In genomic region chr16:31274674-31275460, GRCm38 (mm10) we compare ENCODE assay signal across 8 mouse cellular contexts. TPM values are rescaled to one million over a fixed set of nuclear protein-coding genes. Genes with fewer than 3 reads are reported as not detected.
DNase-seq lines count a peak whose midpoint lies in the region; ATAC-seq and TF ChIP-seq lines count a peak whose summit lies in the region.

TSS of gene Ppp1r2 (minus strand) at chr16:31275277.

- H3K27me3 ChIP-seq in E14TG2a.4 (ENCODE audit: insufficient read depth, low read length) = no peaks in the 10 kb centered on the region
- no peaks in the 10 kb centered on the region for H3K27me3 ChIP-seq in forebrain, embryonic 11.5 days (ENCODE audit: control insufficient read depth, insufficient read depth, low read length)
- H3K27me3 ChIP-seq in heart, embryonic 15.5 days = no peaks in the 10 kb centered on the region
- H3K27me3 ChIP-seq in liver, embryonic 15.5 days = peaks cover 5% of the 10 kb centered on the region; the same call in 1 of the 2 replicates
- no peaks in the 10 kb centered on the region for H3K27me3 ChIP-seq in neural tube, embryonic 11.5 days (ENCODE audit: control insufficient read depth, insufficient read depth, low read length)
- no peaks in the 10 kb centered on the region for H3K27me3 ChIP-seq in stomach, embryonic 16.5 days (ENCODE audit: control insufficient read depth, insufficient read depth, low read length)

- no peak for TF ChIP-seq CTCF in E14TG2a.4 (conservative IDR thresholded peaks at IDR 0.05; ENCODE audit: low read length)

- peak; percentile 85 for DNase-seq in c-Kit-positive CD71-negative TER-119-negative erythroid progenitor cells, embryonic 14.5 days (ENCODE audit: low read depth)
- peak; percentile 97 for DNase-seq in forebrain, embryonic 11.5 days (ENCODE audit: low spot score)
- peak; percentile 96 for DNase-seq in kidney, postnatal 14 days
- peak; percentile 96 for DNase-seq in neural tube, embryonic 11.5 days (ENCODE audit: low spot score)

- H3K27ac ChIP-seq in forebrain, embryonic 11.5 days (ENCODE audit: low read depth, low read length) = peak within 1 kb of the TSS; percentile 84
- H3K27ac ChIP-seq in heart, embryonic 15.5 days = peak within 1 kb of the TSS; percentile 90
- peak within 1 kb of the TSS; percentile 84 for H3K27ac ChIP-seq in liver, embryonic 15.5 days (replicated peaks)
- peak within 1 kb of the TSS; percentile 87 for H3K27ac ChIP-seq in neural tube, embryonic 11.5 days (ENCODE audit: low read depth, low read length)
- peak within 1 kb of the TSS; percentile 91 for H3K27ac ChIP-seq in stomach, embryonic 16.5 days (ENCODE audit: low read length)

- H3K4me3 ChIP-seq in E14TG2a.4 (replicated peaks; ENCODE audit: low read length) = peak within 1 kb of the TSS; percentile 96
- H3K4me3 ChIP-seq in forebrain, embryonic 11.5 days (ENCODE audit: low read depth, low read length) = peak within 1 kb of the TSS; percentile 84
- H3K4me3 ChIP-seq in heart, embryonic 15.5 days = peak within 1 kb of the TSS; percentile 74
- peak within 1 kb of the TSS; percentile 87 for H3K4me3 ChIP-seq in liver, embryonic 15.5 days (replicated peaks)
- H3K4me3 ChIP-seq in neural tube, embryonic 11.5 days (ENCODE audit: low read depth, low read length) = peak within 1 kb of the TSS; percentile 90
- H3K4me3 ChIP-seq in stomach, embryonic 16.5 days (replicated peaks; ENCODE audit: low read length) = peak within 1 kb of the TSS; percentile 78

- H3K36me3 ChIP-seq in E14TG2a.4 (ENCODE audit: insufficient read depth, low read length) = peaks cover 31% of the 10 kb centered on the region
- H3K36me3 ChIP-seq in forebrain, embryonic 11.5 days (ENCODE audit: control insufficient read depth, insufficient read depth, low read length) = no peaks in the 10 kb centered on the region
- H3K36me3 ChIP-seq in heart, embryonic 15.5 days = no peaks in the 10 kb centered on the region
- no peaks in the 10 kb centered on the region for H3K36me3 ChIP-seq in liver, embryonic 15.5 days (replicated peaks)
- H3K36me3 ChIP-seq in neural tube, embryonic 11.5 days (ENCODE audit: control insufficient read depth, insufficient read depth, low read length) = no peaks in the 10 kb centered on the region
- H3K36me3 ChIP-seq in stomach, embryonic 16.5 days (ENCODE audit: control insufficient read depth, insufficient read depth, low read length) = 0 out of 2 replicates have a peak, but pooled peaks cover 4% of the 10 kb centered on the region

- peak; percentile 98 for ATAC-seq in forebrain, embryonic 11.5 days (replicated peaks; ENCODE audit: low FRiP score)
- ATAC-seq in heart, embryonic 15.5 days (replicated peaks; ENCODE audit: insufficient number of reproducible peaks, insufficient read depth, low FRiP score, low read depth) = peak; percentile 94
- ATAC-seq in liver, embryonic 15.5 days (ENCODE audit: insufficient read depth) = peak; percentile 95
- ATAC-seq in neural tube, embryonic 11.5 days (ENCODE audit: insufficient read depth, low FRiP score, low TSS enrichment) = peak; percentile 97
- ATAC-seq in stomach, embryonic 16.5 days (ENCODE audit: insufficient read depth, low FRiP score) = peak; percentile 96

- H3K4me1 ChIP-seq in E14TG2a.4 (replicated peaks; ENCODE audit: low read depth, low read length) = peaks cover 66% of the 10 kb centered on the region
- H3K4me1 ChIP-seq in forebrain, embryonic 11.5 days (replicated peaks; ENCODE audit: control insufficient read depth, insufficient read depth, low read length) = peaks cover 6% of the 10 kb centered on the region; the same call in 1 of the 2 replicates
- H3K4me1 ChIP-seq in heart, embryonic 15.5 days (replicated peaks) = peaks cover 41% of the 10 kb centered on the region
- peaks cover 36% of the 10 kb centered on the region for H3K4me1 ChIP-seq in liver, embryonic 15.5 days (replicated peaks)
- peaks cover 15% of the 10 kb centered on the region for H3K4me1 ChIP-seq in neural tube, embryonic 11.5 days (ENCODE audit: control insufficient read depth, insufficient read depth, low read length)
- H3K4me1 ChIP-seq in stomach, embryonic 16.5 days (ENCODE audit: control insufficient read depth, insufficient read depth, low read length) = peaks cover 25% of the 10 kb centered on the region

- H3K4me2 ChIP-seq in forebrain, embryonic 11.5 days (ENCODE audit: low read depth, low read length, severe bottlenecking) = peak within 1 kb of the TSS; percentile 58
- H3K4me2 ChIP-seq in heart, embryonic 15.5 days = peak within 1 kb of the TSS; percentile 63
- peak within 1 kb of the TSS; percentile 77 for H3K4me2 ChIP-seq in liver, embryonic 15.5 days
- H3K4me2 ChIP-seq in neural tube, embryonic 11.5 days (ENCODE audit: low read depth) = peak within 1 kb of the TSS; percentile 46
- peak within 1 kb of the TSS; percentile 72 for H3K4me2 ChIP-seq in stomach, embryonic 16.5 days (ENCODE audit: low read depth, low read length)

- peak within 1 kb of the TSS; percentile 95 for H3K9ac ChIP-seq in forebrain, embryonic 11.5 days (ENCODE audit: low read length)
- peak within 1 kb of the TSS; percentile 95 for H3K9ac ChIP-seq in heart, embryonic 15.5 days
- H3K9ac ChIP-seq in liver, embryonic 15.5 days = peak within 1 kb of the TSS; percentile 93
- peak within 1 kb of the TSS; percentile 97 for H3K9ac ChIP-seq in neural tube, embryonic 11.5 days (ENCODE audit: low read length)
- H3K9ac ChIP-seq in stomach, embryonic 16.5 days (ENCODE audit: low read length) = peak within 1 kb of the TSS; percentile 96

- no peaks in the 10 kb centered on the region for H3K9me3 ChIP-seq in E14TG2a.4 (ENCODE audit: low read length)
- no peaks in the 10 kb centered on the region for H3K9me3 ChIP-seq in forebrain, embryonic 11.5 days (ENCODE audit: control insufficient read depth, low read length)
- H3K9me3 ChIP-seq in heart, embryonic 15.5 days (replicated peaks) = no peaks in the 10 kb centered on the region
- H3K9me3 ChIP-seq in liver, embryonic 15.5 days (replicated peaks) = no peaks in the 10 kb centered on the region
- no peaks in the 10 kb centered on the region for H3K9me3 ChIP-seq in neural tube, embryonic 11.5 days (ENCODE audit: control insufficient read depth, low read length)
- no peaks in the 10 kb centered on the region for H3K9me3 ChIP-seq in stomach, embryonic 16.5 days (replicated peaks; ENCODE audit: control insufficient read depth, low read length)

- WGBS in forebrain, embryonic 11.5 days = under 1% methylated on average over 75 of the region's 83 CpGs
- WGBS in heart, embryonic 15.5 days = under 1% methylated on average over 83 of the region's 83 CpGs
- under 1% methylated on average over 79 of the region's 83 CpGs for WGBS in liver, embryonic 15.5 days (ENCODE audit: insufficient replicate concordance)
- under 1% methylated on average over 75 of the region's 83 CpGs for whole genome bisulfite sequencing in neural tube, embryonic 11.5 days
- under 1% methylated on average over 83 of the region's 83 CpGs for WGBS in stomach, embryonic 16.5 days

RNA-seq across cellular contexts. Expression of gene Ppp1r2, which starts in this region (rescaled TPM):
- polyA plus RNA-seq in forebrain, embryonic 11.5 days (2014; fragmentation: Nextera tagmentation; extraction: Ambion mirVana) = 109 and 110 TPM in 2 replicates
- polyA plus RNA-seq in heart, embryonic 15.5 days (2015; fragmentation: Nextera tagmentation; extraction: Ambion mirVana) = 92.0 and 94.9 TPM in 2 replicates
- polyA plus RNA-seq in liver, embryonic 15.5 days (2015; fragmentation: Nextera tagmentation; extraction: Ambion mirVana) = 31.2 and 33.1 TPM in 2 replicates
- 114 and 117 TPM in 2 replicates for polyA plus RNA-seq in neural tube, embryonic 11.5 days (2014; fragmentation: Nextera tagmentation; extraction: Ambion mirVana)
- polyA plus RNA-seq in stomach, embryonic 16.5 days (2015; fragmentation: Nextera tagmentation; extraction: Ambion mirVana) = 86.4 and 93.2 TPM in 2 replicates

Comparison
In these comparisons a context has a peak if more than half of its experiments do, and no peak if none do; other contexts are left out.
1. Peak in every context shown above with its lines: DNase-seq, ATAC-seq, H3K4me3 ChIP-seq and H3K27ac ChIP-seq.